Mouse (Mus musculus) heart, adult 11 months (tissue): ENCODE data around the gene Dgkd.

Source experiments
- DNase-seq: peaks from one replicate; pipeline ENCODE4 v3.0.0; 2022

Dgkd gene

DNA sequence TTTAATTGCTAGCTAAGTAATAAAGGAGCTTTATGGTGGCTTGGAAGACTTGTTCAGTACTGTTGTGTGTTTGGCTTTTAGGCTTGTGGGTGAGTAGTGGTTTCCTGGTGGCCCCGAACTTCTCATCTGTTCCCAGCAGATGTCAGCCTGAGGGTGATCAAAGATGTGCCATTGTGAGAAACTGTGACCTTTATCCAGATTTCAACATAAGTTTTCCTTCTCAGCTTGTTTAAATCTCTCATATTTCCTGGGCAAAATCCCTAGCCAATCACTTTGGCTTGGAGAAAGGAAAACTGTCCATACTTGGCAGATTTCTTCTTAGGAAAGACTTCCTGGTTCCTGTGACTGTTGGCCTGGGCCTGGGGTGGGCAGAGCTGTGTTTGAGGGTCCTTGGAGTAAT lies 37.9 kb downstream of the Dgkd start:
- peak; percentile 80 for DNase-seq

DNA sequence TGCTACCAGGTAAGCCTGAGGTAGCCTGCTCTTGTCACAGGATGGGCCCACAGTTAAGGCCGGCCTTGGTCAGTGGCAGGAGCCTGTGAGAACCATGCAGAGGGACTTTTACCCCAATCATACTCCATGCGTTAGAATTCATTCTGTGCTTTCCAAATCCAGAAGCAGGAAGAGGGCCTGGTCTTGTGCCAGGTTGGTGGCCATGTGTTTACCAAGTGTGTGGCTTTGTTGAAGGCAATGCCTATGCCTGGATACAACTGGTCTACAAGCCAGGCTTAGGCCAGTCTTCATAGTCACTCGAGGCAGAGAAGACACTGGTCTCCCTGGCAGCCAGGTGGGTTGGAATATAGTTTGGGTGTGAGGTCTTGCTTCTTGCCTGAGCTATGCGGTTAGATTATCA lies 38.5 kb downstream of the Dgkd start:
- peak; percentile 88 for DNase-seq

GRCm38 (mm10) chr1:87892499-87892898 lies 39.4 kb downstream of the Dgkd start:
- DNase-seq, result peak; percentile 85

DNA sequence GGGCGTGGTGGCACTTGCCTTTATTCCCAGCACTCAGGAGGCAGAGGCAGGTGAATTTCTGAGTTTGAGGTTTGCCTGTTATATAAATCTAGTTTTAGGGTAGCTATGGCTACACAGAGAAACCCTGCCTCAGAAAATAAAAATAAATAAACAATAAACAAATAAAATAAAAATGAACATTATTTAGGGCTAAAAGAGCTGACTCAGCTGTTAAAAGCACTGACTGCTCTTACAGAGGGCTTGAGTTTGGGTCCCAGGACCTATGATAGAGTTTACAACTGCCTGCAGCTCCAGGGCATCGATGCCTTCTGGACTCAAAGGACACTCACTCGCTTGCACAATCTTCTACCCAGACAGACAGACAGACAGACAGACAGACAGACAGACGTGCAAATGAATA lies 40.3 kb downstream of the Dgkd start:
- DNase-seq, result peak; percentile 23

DNA sequence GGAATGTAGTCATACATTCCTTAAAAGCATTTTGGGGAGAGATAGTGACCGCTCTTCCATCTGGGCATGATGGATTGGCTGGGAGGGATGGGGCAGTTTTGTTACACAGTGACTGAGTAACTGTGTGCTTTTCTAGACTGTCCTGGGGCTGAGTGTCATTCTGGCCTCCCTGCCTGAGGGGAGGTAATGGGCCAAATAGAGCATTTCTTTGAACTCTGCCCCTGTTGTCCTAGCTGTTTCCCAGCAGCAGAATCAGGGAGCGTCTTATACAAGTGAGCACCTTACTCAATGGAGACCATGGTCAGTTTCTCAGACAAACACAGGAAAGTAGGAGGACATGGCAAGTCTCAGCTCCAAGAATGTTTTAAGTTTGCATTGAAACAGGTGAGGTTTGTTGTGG lies 43.8 kb downstream of the Dgkd start:
- peak; percentile 58 for DNase-seq

- DNase-seq, result peak; percentile 91
Measured at GRCm38 (mm10) chr1:87899701-87900100, 46.6 kb downstream of the Dgkd start.

DNA sequence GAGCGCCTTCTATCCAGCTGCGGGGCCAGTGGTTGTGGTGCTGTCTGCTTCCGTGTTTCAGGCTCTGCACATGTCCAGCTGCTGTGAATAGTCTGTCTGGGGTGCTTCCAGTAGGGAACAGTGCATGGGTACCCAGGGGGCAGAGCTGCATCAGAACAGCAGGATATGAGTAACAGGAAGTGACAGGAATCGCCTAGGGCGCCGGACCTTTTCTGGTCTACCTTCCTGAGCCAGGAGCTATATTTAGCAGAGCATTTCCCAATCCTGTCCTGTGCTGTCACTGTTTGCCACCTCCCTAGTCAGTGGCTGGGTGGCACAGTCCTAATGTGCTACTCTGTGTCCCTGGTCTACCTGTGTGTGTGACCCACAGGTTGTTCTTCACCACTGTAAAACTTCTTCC lies 47.9 kb downstream of the Dgkd start:
- DNase-seq, result peak; percentile 98

DNA sequence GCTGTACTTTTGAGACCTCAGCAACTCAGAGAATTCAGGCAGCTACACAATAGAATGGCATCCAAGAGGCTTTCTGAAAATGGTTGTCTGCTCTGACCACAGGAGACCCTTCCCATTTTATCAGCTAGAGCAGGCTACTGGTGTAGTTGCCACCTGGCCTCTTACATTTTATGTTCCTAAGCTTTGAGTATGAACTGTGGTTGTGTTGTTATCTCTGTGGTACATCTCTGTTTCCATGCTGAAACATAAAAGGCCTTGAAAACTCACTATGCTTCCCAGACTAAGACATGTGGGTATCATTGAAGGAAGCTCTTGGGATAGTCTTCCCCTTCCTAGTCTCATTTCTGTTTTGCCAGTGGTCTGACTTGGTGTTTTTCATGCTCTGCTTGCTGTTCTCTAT lies 49.1 kb downstream of the Dgkd start:
- DNase-seq, result peak; percentile 34

- DNase-seq, result peak; percentile 88
Measured at GRCm38 (mm10) chr1:87906361-87906956, 53.4 kb downstream of the Dgkd start.

DNA sequence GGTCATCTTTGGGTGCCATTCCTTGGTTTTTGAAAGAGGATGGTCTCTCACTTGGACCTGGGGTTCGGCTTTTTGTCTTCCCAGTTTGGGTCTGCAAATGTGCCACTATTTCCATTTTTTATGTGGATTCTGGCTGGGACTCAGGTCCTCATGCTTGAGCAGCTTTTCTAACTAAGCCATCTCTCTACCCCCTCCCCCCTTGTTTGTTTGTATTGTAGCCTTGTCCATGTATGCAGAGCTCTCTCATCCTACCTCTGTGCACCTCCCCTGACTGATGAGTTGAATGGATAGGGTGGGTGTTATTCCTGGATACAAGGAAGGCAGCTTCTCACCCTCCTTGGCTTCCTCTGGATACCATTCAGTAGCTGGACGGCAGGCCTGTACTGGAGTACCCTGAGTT lies 54.9 kb downstream of the Dgkd start:
- peak; percentile 68 for DNase-seq

- peak; percentile 44 for DNase-seq
Measured at GRCm38 (mm10) chr1:87908736-87909135, 55.6 kb downstream of the Dgkd start.

GRCm38 (mm10) chr1:87909565-87909964 lies 56.5 kb downstream of the Dgkd start:
- DNase-seq, result peak; percentile 78

- DNase-seq, result peak; percentile 4
Measured at GRCm38 (mm10) chr1:87910428-87910827, 57.3 kb downstream of the Dgkd start.

- peak; percentile 30 for DNase-seq
Measured at GRCm38 (mm10) chr1:87913356-87913755, 60.3 kb downstream of the Dgkd start.

DNA sequence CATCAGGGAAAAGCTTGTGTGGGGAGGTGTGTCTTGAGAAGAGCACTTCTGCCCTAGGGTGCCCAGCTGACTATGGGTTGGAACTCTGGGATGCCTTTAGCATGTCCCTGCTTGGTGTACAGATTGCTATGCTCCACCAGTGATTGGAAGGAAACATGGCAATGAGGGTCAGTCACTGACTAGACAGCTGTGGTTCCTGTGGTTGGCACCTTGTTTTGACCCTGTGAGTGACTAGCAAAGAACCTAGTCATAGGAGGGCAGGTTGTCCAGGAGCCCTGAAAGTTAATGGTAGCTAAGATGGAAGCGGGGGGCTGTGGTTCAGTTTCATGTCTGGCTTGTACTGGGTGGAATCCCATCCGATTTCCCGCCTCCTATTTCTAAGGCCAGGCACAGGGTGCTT lies 64.3 kb downstream of the Dgkd start:
- no peak for DNase-seq

DNA sequence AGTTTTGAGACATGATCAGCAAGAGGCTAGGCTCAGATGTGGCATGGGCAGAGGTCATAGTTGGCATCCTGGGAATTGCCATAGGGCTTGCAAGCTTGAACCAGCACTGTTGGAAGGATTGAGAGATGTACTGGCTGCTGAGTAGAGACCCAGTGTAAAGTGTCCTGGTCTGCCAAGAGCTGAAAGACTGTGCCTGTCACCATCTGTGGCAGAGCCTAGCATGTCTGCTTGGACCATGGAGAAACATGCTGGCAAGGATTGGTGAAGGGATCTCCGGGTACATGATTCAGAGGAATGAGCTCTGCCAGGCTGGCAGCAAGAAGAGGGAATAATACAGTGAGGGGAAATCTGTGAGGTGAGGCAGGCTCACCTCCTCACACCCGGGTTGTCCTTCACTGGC lies 65.0 kb downstream of the Dgkd start:
- DNase-seq, result no peak

GRCm38 (mm10) chr1:87920056-87920614 lies 67.0 kb downstream of the Dgkd start:
- no peak for DNase-seq

- DNase-seq, result no peak
Measured at GRCm38 (mm10) chr1:87922666-87923065, 69.6 kb downstream of the Dgkd start.

GRCm38 (mm10) chr1:87924888-87925287 lies 71.8 kb downstream of the Dgkd start:
- no peak for DNase-seq

DNA sequence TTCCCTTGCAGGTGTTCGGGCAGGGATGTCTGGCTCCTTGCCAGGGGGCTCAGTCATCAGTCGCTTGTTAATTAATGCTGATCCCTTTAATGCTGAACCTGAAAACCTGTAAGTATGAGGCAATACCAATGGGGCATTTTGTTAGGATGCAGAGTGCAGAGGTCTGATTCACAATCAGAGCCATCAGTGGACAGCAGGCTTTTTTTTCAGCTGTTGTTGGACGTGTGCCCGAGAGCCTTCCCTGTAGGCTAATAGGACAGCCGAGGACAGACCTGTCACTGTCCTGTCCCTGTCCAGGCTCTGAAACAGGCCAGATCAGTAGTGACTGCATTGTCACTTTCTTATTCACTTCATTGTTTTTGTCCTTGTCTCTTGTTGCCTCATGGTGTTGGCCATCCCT lies 76.6 kb downstream of the Dgkd start:
- DNase-seq, result no peak

- DNase-seq, result peak; percentile 95
Measured at GRCm38 (mm10) chr1:87933051-87933450, 80.0 kb downstream of the Dgkd start.

DNA sequence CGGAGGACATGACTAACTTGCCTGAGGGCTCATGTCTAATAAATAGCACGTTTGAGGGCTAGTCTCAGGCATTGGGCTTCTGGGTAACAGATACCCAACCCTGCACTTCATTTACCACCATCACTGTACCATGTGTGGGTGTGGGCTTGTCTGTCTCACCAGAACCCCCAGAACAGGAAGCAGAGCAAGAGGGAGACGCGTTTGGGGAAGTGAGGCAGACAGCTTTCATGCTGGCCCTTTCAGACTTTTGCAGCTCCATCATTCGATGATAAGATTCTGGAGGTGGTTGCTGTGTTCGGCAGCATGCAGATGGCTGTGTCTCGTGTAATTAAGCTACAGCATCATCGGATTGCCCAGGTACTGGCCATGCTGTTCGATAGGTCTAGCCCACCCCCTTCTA lies 82.0 kb downstream of the Dgkd start:
- no peak for DNase-seq

DNA sequence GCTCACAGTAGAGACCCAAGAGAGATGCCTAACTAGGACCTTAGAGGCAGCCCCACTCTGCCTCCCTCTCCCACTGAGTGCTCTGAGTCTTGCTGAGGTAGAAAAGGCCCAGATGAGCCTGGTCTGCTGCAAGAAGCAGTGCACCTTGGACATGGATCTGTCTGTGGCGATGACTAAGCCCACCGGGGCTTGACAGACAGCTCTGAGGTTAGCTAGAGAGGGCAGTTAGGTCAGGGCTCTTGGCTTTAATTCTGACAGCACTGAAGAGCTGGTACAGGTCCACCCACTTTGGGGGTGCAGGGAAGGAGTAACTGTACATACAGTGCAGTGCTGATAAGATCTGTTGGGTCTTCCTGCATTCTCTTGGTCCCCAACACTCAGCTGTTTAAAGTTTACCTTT lies 82.5 kb downstream of the Dgkd start:
- no peak for DNase-seq

GRCm38 (mm10) chr1:87936075-87936474 lies 83.0 kb downstream of the Dgkd start:
- DNase-seq, result no peak

- DNase-seq, result no peak
Measured at GRCm38 (mm10) chr1:87936516-87936915, 83.4 kb downstream of the Dgkd start.
